Mouse (Mus musculus): ENCODE data around the gene Esrra. TPM values are rescaled to one million over a fixed set of nuclear protein-coding genes. Genes with fewer than 3 reads are reported as not detected.
"Not testable (repeated sequence)": the region's sequence is repeated elsewhere in the genome, so short reads cannot be mapped to it uniquely, and the experiment has no call there.

Esrra gene
- polyA plus RNA-seq, 1 experiment from 2014 or later: 13.2 TPM

DNA sequence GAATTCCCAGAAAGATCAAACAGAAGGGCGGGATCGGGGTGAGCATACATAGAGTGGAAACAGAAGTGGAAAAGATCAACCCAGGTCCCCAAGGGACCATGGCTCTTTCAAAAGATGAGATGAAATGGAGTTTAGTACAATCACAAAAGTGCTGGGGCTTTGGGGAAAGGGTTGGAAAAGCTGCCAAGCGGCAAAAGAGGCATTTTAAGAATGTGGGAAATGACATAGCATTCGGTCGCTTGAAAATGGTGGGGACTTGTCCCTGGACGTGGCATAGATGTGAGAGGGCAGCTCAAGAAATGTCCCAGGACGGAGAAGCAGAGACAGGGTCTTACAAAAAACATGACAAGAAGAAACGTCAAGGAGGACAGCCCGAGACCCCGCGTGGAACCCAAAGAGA is 12.6 kb downstream of the Esrra start:
- H3K4me1 ChIP-seq (ENCODE audit: control insufficient read depth, insufficient read depth, low read length): peaks cover 23% of the 10 kb centered on the region
- H3K36me3 ChIP-seq (ENCODE audit: control insufficient read depth, insufficient read depth, low read length): peaks cover 34% of the 10 kb centered on the region
- 7% methylated on average over 11 of the region's 11 CpGs for WGBS
- no peak for ATAC-seq
- no peaks in the 10 kb centered on the region for H3K27me3 ChIP-seq (ENCODE audit: control insufficient read depth, insufficient read depth, low read depth, low read length)
- peak overlapping the region; percentile 54 for H3K4me3 ChIP-seq (ENCODE audit: low read depth, low read length)
- H3K4me2 ChIP-seq (ENCODE audit: low read length): peak overlapping the region; percentile 72
- peak overlapping the region; percentile 97 for H3K27ac ChIP-seq (ENCODE audit: low read length)
- H3K9me3 ChIP-seq (replicated peaks; ENCODE audit: control insufficient read depth, low read length, poor library complexity, severe bottlenecking): no peaks in the 10 kb centered on the region
- peak overlapping the region; percentile 69 for H3K9ac ChIP-seq (ENCODE audit: low read depth, low read length)

GRCm38 (mm10) chr19:6907811-6908540 is 13.6 kb downstream of the Esrra start:
- Histone ChIP-seq H3K27ac (ENCODE audit: low read length) (no peak overlapping the region), H3K36me3 (ENCODE audit: control insufficient read depth, insufficient read depth, low read length) (peaks cover 31% of the 10 kb centered on the region), H3K9me3 (replicated peaks; ENCODE audit: control insufficient read depth, low read length, poor library complexity, severe bottlenecking) (no peaks in the 10 kb centered on the region), H3K27me3 (ENCODE audit: control insufficient read depth, insufficient read depth, low read depth, low read length) (no peaks in the 10 kb centered on the region), H3K4me2 (ENCODE audit: low read length) (peak overlapping the region; percentile 72), H3K9ac (ENCODE audit: low read depth, low read length) (peak overlapping the region; percentile 13; the same call in 1 of the 2 replicates), H3K4me3 (ENCODE audit: low read depth, low read length) (peak overlapping the region; percentile 54; the same call in 1 of the 2 replicates), H3K4me1 (ENCODE audit: control insufficient read depth, insufficient read depth, low read length) (peaks cover 23% of the 10 kb centered on the region)
- 88% methylated on average over 7 of the region's 7 CpGs for WGBS
- no peak for ATAC-seq

- H3K4me2 ChIP-seq (ENCODE audit: low read length): no peak overlapping the region
- 95% methylated on average over 8 of the region's 8 CpGs for WGBS
- H3K4me1 ChIP-seq (ENCODE audit: control insufficient read depth, insufficient read depth, low read length): peaks cover 23% of the 10 kb centered on the region
- no peaks in the 10 kb centered on the region for H3K9me3 ChIP-seq (replicated peaks; ENCODE audit: control insufficient read depth, low read length, poor library complexity, severe bottlenecking)
- H3K27me3 ChIP-seq (ENCODE audit: control insufficient read depth, insufficient read depth, low read depth, low read length): no peaks in the 10 kb centered on the region
- H3K27ac ChIP-seq (ENCODE audit: low read length): no peak overlapping the region
- no peak for ATAC-seq
- H3K4me3 ChIP-seq (ENCODE audit: low read depth, low read length): no peak overlapping the region
- H3K36me3 ChIP-seq (ENCODE audit: control insufficient read depth, insufficient read depth, low read length): peaks cover 26% of the 10 kb centered on the region
- H3K9ac ChIP-seq (ENCODE audit: low read depth, low read length): no peak overlapping the region
These were observed 14.5 kb downstream of the Esrra start for GRCm38 (mm10) chr19:6907094-6907493.

- no peak for ATAC-seq
- Histone ChIP-seq H3K4me3 (ENCODE audit: low read depth, low read length) (no peak overlapping the region), H3K27me3 (ENCODE audit: control insufficient read depth, insufficient read depth, low read depth, low read length) (no peaks in the 10 kb centered on the region), H3K9ac (ENCODE audit: low read depth, low read length) (no peak overlapping the region), H3K4me1 (ENCODE audit: control insufficient read depth, insufficient read depth, low read length) (peaks cover 20% of the 10 kb centered on the region), H3K27ac (ENCODE audit: low read length) (no peak overlapping the region), H3K4me2 (ENCODE audit: low read length) (no peak overlapping the region), H3K36me3 (ENCODE audit: control insufficient read depth, insufficient read depth, low read length) (peaks cover 18% of the 10 kb centered on the region), H3K9me3 (replicated peaks; ENCODE audit: control insufficient read depth, low read length, poor library complexity, severe bottlenecking) (no peaks in the 10 kb centered on the region)
- 84% methylated on average over 3 of the region's 3 CpGs for WGBS
These were observed 15.4 kb downstream of the Esrra start for GRCm38 (mm10) chr19:6906199-6906598.

DNA sequence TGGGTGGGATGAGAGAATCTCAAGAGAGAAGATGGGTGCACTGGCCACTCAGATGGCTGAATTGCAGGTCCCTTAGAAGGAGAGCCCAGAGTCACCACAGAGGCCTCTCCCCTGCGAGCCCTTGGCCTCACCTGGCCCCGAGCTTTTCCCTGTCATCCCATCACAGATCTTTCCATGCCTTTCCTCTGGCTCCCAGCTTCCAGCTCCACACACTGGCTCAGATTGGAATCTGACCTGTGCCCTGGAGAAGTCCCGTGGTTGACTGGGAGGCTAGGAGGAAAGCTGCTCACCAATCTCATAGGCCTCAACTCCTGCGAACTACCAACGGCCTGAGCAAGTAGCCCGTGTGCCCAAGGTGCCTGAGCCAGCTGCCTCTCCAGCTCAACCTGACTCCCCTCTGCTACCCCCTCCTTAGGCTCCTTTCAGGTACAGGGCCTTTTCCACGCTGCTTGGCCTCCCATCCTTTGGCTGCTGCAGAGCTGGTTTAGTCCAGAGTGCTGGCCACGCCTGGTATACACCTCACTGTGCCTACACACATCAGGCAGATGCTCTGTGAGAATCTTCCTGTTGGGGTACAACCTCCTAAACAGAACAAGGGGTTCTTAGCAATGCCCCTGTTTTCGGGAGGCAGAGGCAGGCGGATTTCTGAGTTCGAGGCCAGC is 16.0 kb downstream of the Esrra start:
- H3K36me3 ChIP-seq (ENCODE audit: control insufficient read depth, insufficient read depth, low read length): peaks cover 18% of the 10 kb centered on the region
- no peak for ATAC-seq
- 95% methylated on average over 11 of the region's 11 CpGs for WGBS
- no peaks in the 10 kb centered on the region for H3K9me3 ChIP-seq (replicated peaks; ENCODE audit: control insufficient read depth, low read length, poor library complexity, severe bottlenecking)
- no peak overlapping the region for H3K4me2 ChIP-seq (ENCODE audit: low read length)
- H3K4me3 ChIP-seq (ENCODE audit: low read depth, low read length): no peak overlapping the region
- peaks cover 15% of the 10 kb centered on the region for H3K4me1 ChIP-seq (ENCODE audit: control insufficient read depth, insufficient read depth, low read length)
- no peak overlapping the region for H3K27ac ChIP-seq (ENCODE audit: low read length)
- no peak overlapping the region for H3K9ac ChIP-seq (ENCODE audit: low read depth, low read length)
- H3K27me3 ChIP-seq (ENCODE audit: control insufficient read depth, insufficient read depth, low read depth, low read length): no peaks in the 10 kb centered on the region

DNA sequence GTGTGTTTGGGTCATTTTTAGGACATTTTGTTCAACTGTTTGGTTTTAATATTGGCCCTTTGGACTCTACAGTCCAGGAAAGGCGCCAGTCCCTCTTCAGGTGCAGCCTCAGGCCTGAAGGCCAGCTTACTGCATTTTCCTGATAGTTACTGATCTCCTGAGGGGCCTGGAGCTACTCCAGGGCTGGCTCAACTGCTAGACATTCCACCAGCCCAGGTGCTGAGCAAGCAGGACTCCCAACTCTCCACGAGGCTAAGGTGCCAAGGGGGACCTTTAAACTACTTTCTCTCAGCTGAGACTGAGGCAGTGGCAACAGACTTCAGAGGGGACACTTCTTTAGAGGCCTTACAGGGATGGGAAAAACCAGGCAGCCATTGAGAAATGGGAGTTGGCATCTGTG is 16.8 kb downstream of the Esrra start:
- H3K27me3 ChIP-seq (ENCODE audit: control insufficient read depth, insufficient read depth, low read depth, low read length): no peaks in the 10 kb centered on the region
- H3K4me2 ChIP-seq (ENCODE audit: low read length): no peak overlapping the region
- H3K4me1 ChIP-seq (ENCODE audit: control insufficient read depth, insufficient read depth, low read length): peaks cover 15% of the 10 kb centered on the region
- ATAC-seq: no peak
- no peaks in the 10 kb centered on the region for H3K9me3 ChIP-seq (replicated peaks; ENCODE audit: control insufficient read depth, low read length, poor library complexity, severe bottlenecking)
- WGBS: 87% methylated on average over 2 of the region's 2 CpGs
- H3K9ac ChIP-seq (ENCODE audit: low read depth, low read length): no peak overlapping the region
- no peak overlapping the region for H3K27ac ChIP-seq (ENCODE audit: low read length)
- no peak overlapping the region for H3K4me3 ChIP-seq (ENCODE audit: low read depth, low read length)
- peaks cover 18% of the 10 kb centered on the region for H3K36me3 ChIP-seq (ENCODE audit: control insufficient read depth, insufficient read depth, low read length)

GRCm38 (mm10) chr19:6903031-6903430 is 18.6 kb downstream of the Esrra start:
- no peaks in the 10 kb centered on the region for H3K27me3 ChIP-seq (ENCODE audit: control insufficient read depth, insufficient read depth, low read depth, low read length)
- no peak overlapping the region for H3K27ac ChIP-seq (ENCODE audit: low read length)
- peaks cover 18% of the 10 kb centered on the region for H3K36me3 ChIP-seq (ENCODE audit: control insufficient read depth, insufficient read depth, low read length)
- no peak overlapping the region for H3K4me2 ChIP-seq (ENCODE audit: low read length)
- no peak overlapping the region for H3K4me3 ChIP-seq (ENCODE audit: low read depth, low read length)
- 93% methylated on average over 1 of the region's 1 CpGs for WGBS
- ATAC-seq: no peak
- H3K9ac ChIP-seq (ENCODE audit: low read depth, low read length): no peak overlapping the region
- no peaks in the 10 kb centered on the region for H3K9me3 ChIP-seq (replicated peaks; ENCODE audit: control insufficient read depth, low read length, poor library complexity, severe bottlenecking)
- H3K4me1 ChIP-seq (ENCODE audit: control insufficient read depth, insufficient read depth, low read length): peaks cover 5% of the 10 kb centered on the region

DNA sequence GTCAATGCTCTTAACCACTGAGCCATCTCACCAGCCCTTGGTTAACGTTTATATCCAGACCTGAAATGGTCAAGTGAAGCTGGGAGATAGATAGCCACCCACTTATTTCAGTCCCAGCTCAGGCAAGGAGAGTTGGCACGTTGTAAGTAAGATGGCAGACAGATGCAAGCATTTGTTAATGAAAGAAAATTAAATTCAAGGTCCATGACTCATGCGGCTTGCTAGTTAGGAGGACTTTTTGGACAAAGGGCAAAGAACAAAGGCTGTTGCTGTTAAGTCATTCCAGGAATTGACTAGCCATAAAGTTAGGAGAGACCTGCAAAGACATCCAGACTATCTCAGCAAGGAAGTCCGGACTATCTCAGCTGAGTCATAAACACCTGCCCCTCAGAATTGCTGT is 22.0 kb downstream of the Esrra start:
- Histone ChIP-seq H3K4me3 (ENCODE audit: low read depth, low read length) (no peak overlapping the region), H3K9me3 (replicated peaks; ENCODE audit: control insufficient read depth, low read length, poor library complexity, severe bottlenecking) (peaks cover 3% of the 10 kb centered on the region; the same call in 1 of the 2 replicates), H3K27me3 (ENCODE audit: control insufficient read depth, insufficient read depth, low read depth, low read length) (no peaks in the 10 kb centered on the region), H3K36me3 (ENCODE audit: control insufficient read depth, insufficient read depth, low read length) (no peaks in the 10 kb centered on the region), H3K4me1 (ENCODE audit: control insufficient read depth, insufficient read depth, low read length) (no peaks in the 10 kb centered on the region), H3K4me2 (ENCODE audit: low read length) (no peak overlapping the region), H3K9ac (ENCODE audit: low read depth, low read length) (no peak overlapping the region), H3K27ac (ENCODE audit: low read length) (no peak overlapping the region)
- 83% methylated on average over 4 of the region's 4 CpGs for WGBS
- ATAC-seq: no peak

- H3K27ac ChIP-seq (ENCODE audit: low read length); H3K9me3 ChIP-seq (replicated peaks; ENCODE audit: control insufficient read depth, low read length, poor library complexity, severe bottlenecking); H3K4me2 ChIP-seq (ENCODE audit: low read length); H3K4me1 ChIP-seq (ENCODE audit: control insufficient read depth, insufficient read depth, low read length); H3K27me3 ChIP-seq (ENCODE audit: control insufficient read depth, insufficient read depth, low read depth, low read length); H3K9ac ChIP-seq (ENCODE audit: low read depth, low read length); H3K4me3 ChIP-seq (ENCODE audit: low read depth, low read length); ATAC-seq; H3K36me3 ChIP-seq (ENCODE audit: control insufficient read depth, insufficient read depth, low read length): not testable (repeated sequence)
- 93% methylated on average over 18 of the region's 18 CpGs for WGBS
These were observed 25.9 kb downstream of the Esrra start for GRCm38 (mm10) chr19:6895608-6896305.

Data from midbrain, embryonic 16.5 days (tissue).